Mouse (Mus musculus): ENCODE results near the gene Fastk. TPM values are rescaled to one million over a fixed set of nuclear protein-coding genes. Genes with fewer than 3 reads are reported as not detected.

Fastk gene
- total RNA-seq (2021): 100 to 1,000 TPM; 128 to 134 TPM
- long read RNA-seq, experiment 1, transcript Fastk-201 (10 exons, 1,893 nt): major isoform, 90 of 264 reads
- long read RNA-seq, experiment 1, transcript Fastk-213 (9 exons, 2,552 nt): minor isoform, 27 of 264 reads
- long read RNA-seq, experiment 1, transcript Fastk-203 (10 exons, 3,056 nt): minor isoform, 6 of 264 reads
- long read RNA-seq, experiment 1, partial matches to known transcripts: 48 of 264 reads
- long read RNA-seq, experiment 1, other reads (novel, unspliced or antisense): 93 of 264 reads
- long read RNA-seq, experiment 2, transcript Fastk-213 (9 exons, 2,552 nt): minor isoform, 24 of 247 reads
- long read RNA-seq, experiment 2, transcript Fastk-201 (10 exons, 1,893 nt): major isoform, 69 of 247 reads
- long read RNA-seq, experiment 2, partial matches to known transcripts: 42 of 247 reads
- long read RNA-seq, experiment 2, other reads (novel, unspliced or antisense): 109 of 247 reads

DNA sequence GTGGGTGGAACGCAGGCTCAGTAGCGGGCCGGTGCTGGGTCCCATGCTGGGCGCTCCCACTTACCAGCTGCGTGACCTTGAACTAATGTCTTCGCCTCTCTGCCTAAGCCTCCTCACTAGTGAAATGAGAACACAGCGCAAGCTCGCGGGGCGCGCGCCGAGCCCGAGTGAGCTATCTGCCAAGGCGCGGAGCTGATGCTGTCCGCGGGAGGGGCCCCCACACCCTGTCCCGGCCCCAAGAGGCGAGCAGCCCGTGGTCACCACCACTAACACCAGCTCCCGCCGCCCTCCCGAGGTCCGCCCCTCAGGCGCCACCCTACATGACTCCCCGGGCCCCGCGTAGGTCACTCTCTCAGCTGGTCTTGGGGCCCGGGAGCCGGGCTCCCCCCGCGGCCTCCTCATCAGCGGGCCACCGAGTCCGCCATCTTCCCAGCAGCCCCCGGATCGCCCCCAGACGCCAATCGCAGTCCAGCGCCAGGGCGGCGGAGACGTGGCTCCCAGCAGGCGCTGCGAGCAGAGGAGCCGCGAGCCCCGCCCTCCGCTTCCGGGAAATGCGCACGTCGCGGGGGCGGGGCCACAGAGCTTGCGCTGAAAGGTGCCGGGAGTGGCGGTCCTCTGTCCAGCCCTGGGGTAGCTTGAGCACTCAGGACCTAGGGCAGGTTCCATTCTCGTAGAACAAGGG, at the start of gene Fastk:
Fastk (minus strand) TSS at position 542 of the 682 bp plus-strand sequence.
- intact Hi-C loops (cut with DNase I): loop anchor here (2.0 kb wide), 1 partner anchor 20 kb away; no protein-coding TSS in a partner anchor
- no peak for TF ChIP-seq CTCF (IDR thresholded peaks at IDR 0.05)
- peak within 1 kb of the TSS; percentile 99 for H3K27ac ChIP-seq
- peak within 1 kb of the TSS; percentile 92 for H3K4me3 ChIP-seq
- DNase-seq (ENCODE audit: extremely low spot score in 1 of 2, low spot score in 2 of 2): peak; percentile 95

DNA sequence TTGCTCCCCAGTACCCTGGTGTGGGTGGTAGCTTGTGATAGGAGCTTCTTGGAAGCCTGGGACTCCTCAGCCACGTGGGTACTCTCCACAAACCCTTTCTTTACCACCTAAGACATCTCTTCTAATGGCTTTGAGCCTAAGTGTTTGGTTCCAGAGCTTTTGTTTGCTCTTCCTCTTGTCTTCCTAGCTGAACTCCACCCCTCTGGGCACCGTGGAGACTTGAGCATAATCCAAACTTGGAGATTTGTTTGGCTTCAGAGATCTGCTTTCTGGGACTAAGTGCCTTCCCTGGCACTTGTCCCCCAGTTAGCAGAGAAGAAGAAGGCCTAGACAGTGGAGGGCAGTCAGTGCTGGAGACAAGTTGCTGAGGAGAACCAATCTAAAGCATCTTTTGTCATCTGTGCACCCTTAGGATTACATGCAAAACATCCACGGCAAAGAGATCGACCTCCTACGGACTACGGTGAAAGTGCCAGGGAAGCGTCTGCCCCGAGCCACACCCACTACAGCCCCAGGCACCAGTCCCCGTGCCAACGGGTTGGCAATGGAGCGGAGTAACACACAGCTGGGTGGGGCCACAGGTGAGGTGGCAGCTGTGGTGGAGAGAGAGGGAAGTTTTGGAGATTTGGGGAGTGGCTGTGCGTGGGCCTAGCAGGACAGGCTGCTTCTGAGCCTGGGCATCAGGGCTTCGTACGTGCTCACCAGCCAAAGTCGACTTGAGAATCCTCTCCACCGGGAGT, 47.6 kb upstream of the Fastk start:
- H3K4me3 ChIP-seq: no peak overlapping the region
- no peak for TF ChIP-seq CTCF (IDR thresholded peaks at IDR 0.05)
- no peak for DNase-seq (ENCODE audit: extremely low spot score in 1 of 2, low spot score in 2 of 2)
- intact Hi-C loops (cut with DNase I): no loop called here
- H3K27ac ChIP-seq: no peak overlapping the region

DNA sequence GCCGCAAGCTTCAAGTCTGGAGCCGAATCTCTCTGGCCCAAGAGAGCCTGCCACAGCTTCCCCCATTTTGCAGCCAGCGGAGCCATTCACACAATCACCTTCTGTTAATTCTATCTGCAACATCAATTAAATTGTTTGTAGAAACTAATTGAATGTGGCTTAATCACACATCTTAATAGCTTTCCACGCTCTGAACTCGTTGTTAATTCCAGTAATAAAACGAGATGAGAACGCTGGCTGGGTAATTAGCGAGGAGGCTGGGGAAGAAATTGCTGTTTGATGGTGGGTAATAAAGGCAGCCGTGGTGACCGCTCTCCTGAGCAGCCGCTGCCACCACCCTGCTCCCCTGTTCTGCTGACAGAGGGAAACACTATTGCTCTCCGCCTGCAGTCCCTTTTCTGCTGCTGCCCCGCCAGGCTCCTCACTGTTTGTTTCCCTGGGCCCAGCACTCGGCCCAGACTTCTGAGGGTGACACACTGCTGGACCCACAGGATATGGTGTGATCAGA, 45.4 kb upstream of the Fastk start:
- intact Hi-C loops (cut with DNase I): no loop called here
- no peak overlapping the region for H3K4me3 ChIP-seq
- TF ChIP-seq CTCF (IDR thresholded peaks at IDR 0.05): no peak
- DNase-seq (ENCODE audit: extremely low spot score in 1 of 2, low spot score in 2 of 2): no peak
- no peak overlapping the region for H3K27ac ChIP-seq

DNA sequence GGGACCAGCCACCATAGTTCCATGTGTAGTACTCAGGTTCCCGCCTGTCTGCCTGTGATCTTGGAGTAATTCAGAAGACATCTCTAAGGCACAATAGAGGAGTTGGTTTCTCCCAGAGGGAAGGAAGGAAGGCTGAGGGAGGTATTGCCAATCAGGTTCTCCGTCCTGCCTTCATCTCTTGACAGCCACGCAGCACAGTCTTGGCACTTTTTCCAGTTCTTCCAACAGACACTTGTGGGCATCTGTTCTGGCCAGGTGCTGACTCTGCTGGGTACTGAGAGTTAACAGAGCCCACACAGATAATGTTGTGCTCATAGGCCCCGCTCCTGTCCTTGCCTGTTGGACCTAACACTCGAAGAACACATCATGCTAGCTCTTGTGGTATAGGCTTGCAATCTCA, 41.7 kb upstream of the Fastk start:
- intact Hi-C loops (cut with DNase I): loop anchor here (10.0 kb wide), 2 partner anchors 168 to 222 kb away; no protein-coding TSS in a partner anchor
- no peak for TF ChIP-seq CTCF (IDR thresholded peaks at IDR 0.05)
- Histone ChIP-seq H3K27ac (no peak overlapping the region), H3K4me3 (no peak overlapping the region)
- no peak for DNase-seq (ENCODE audit: extremely low spot score in 1 of 2, low spot score in 2 of 2)

DNA sequence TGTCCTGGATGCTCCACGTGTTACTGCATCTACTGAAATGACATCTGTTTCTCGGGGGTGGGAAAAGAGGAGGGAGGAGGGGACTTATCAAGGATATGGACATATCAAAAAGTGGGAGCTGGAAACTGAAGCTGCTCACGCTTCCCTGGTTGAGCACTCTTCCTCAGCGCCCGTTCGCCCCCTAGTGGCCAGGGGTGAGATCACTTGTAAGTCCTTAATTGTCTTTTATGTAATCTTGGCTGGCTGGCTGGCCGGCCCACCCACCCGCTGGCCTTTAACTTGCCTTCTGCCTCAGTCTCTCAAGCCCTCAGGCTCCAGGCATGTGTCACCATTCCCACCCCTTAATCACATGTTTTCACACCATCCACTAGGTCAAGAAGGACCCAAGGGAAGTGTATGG, 41.0 kb upstream of the Fastk start:
- DNase-seq (ENCODE audit: extremely low spot score in 1 of 2, low spot score in 2 of 2): peak; percentile 88 to 93
- Histone ChIP-seq H3K4me3 (no peak overlapping the region), H3K27ac (peak overlapping the region; percentile 2; the same call in 1 of the 2 replicates)
- intact Hi-C loops (cut with DNase I): loop anchor here (10.0 kb wide), 2 partner anchors 169 to 221 kb away; no protein-coding TSS in a partner anchor
- peak; percentile 92 for TF ChIP-seq CTCF (IDR thresholded peaks at IDR 0.05)

GRCm38 (mm10) chr5:24484963-24485362, 39.9 kb upstream of the Fastk start:
- DNase-seq (ENCODE audit: extremely low spot score in 1 of 2, low spot score in 2 of 2): no peak
- no peak for TF ChIP-seq CTCF (IDR thresholded peaks at IDR 0.05)
- no peak overlapping the region for H3K4me3 ChIP-seq
- intact Hi-C loops (cut with DNase I): loop anchor here (5.0 to 10.0 kb wide), 3 partner anchors 102 to 220 kb away; partner anchors contain the start of gene Chpf2
- H3K27ac ChIP-seq: peak overlapping the region; percentile 16

GRCm38 (mm10) chr5:24483326-24483725, 38.2 kb upstream of the Fastk start:
- peak; percentile 67 to 73 for DNase-seq (ENCODE audit: extremely low spot score in 1 of 2, low spot score in 2 of 2)
- H3K27ac ChIP-seq: no peak overlapping the region
- no peak overlapping the region for H3K4me3 ChIP-seq
- TF ChIP-seq CTCF (IDR thresholded peaks at IDR 0.05): peak; percentile 73
- intact Hi-C loops (cut with DNase I): loop anchor here (2.0 to 10.0 kb wide), 4 partner anchors 47 to 219 kb away; partner anchors contain the start of gene Chpf2

DNA sequence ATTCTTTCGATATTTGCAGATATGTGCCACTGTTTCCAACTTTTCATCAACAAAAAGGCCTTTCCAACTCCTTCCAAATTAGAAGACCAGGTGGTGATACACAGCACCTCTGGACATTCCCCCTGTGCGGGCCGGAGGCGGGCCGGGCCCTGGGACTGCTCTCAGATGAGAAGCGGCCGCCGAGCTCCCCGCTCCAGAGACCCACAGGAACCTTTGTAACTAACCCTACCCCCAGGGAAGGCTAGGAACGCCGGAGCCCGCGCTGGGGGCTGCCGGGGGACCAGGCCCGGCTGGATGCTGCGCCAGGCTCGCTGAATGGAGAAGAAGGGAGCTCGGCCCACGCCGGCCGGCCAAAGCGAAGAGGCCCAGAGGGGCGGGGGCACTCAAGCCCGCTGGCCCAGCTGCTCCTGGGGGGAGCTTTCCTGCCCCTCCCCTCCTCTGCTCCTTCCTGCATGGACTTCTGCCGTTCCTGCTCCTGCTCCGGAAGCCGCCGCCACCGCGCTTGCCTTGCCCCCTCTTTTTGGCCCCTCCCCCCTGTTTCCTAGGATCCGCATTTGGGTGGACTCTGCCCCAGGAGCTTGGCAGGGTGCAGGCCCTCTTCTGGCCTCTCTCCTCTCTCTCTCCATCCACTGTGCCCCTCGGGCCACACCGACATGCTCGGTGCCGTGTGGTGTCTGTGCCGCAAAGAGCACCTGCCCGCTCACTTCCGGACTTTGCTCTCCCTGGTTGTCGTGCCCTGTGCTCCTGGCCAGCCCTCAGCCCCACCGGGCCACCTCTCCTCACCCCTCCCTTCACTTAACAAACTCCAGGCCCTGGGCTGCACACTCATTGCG, 37.4 kb upstream of the Fastk start:
- DNase-seq (ENCODE audit: extremely low spot score in 1 of 2, low spot score in 2 of 2): no peak
- Histone ChIP-seq H3K27ac (no peak overlapping the region; the same call in 1 of the 2 replicates), H3K4me3 (no peak overlapping the region)
- no peak for TF ChIP-seq CTCF (IDR thresholded peaks at IDR 0.05)
- intact Hi-C loops (cut with DNase I): loop anchor here (2.0 to 10.0 kb wide), 4 partner anchors 48 to 218 kb away; partner anchors contain the start of gene Chpf2

DNA sequence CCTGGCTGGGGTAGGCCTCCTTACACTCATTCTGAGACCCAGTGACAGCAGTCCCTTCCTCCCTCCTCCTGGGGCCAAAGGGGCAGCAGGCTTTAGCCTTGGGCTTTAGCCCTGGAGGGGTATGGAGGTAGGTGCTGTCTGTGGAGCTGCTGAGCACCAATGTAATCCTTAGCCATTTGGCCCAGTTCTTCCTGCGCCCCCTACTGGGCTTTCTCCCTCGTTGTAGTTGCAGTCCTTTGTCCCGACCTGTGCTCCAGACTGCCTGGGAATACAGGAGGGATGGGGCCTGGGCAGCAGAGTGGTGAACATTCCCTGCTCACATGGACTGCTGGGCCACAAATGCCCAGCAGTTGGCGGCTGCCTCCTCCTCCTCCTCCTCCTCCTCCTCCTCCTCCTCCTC, 36.6 kb upstream of the Fastk start:
- peak; percentile 55 to 68 for DNase-seq (ENCODE audit: extremely low spot score in 1 of 2, low spot score in 2 of 2)
- TF ChIP-seq CTCF (IDR thresholded peaks at IDR 0.05): peak; percentile 65
- Histone ChIP-seq H3K27ac (peak overlapping the region; percentile 40), H3K4me3 (no peak overlapping the region)
- intact Hi-C loops (cut with DNase I): loop anchor here (2.0 to 10.0 kb wide), 4 partner anchors 49 to 217 kb away; partner anchors contain the start of gene Chpf2

GRCm38 (mm10) chr5:24477909-24478308, 32.8 kb upstream of the Fastk start:
- DNase-seq (ENCODE audit: extremely low spot score in 1 of 2, low spot score in 2 of 2): no peak
- intact Hi-C loops (cut with DNase I): no loop called here
- H3K27ac ChIP-seq: no peak overlapping the region
- no peak for TF ChIP-seq CTCF (IDR thresholded peaks at IDR 0.05)
- H3K4me3 ChIP-seq: no peak overlapping the region

Measured in left cerebral cortex, adult 2 months (tissue).